In genomic region chr4:56696401-56696800, GRCm38 (mm10) we compare ENCODE assay signal across 10 mouse cellular contexts.
"Had no signal": no experiment of that assay in that cellular context is flagged by ENCODE, and none has a peak within 500 bp of the region (broad histone marks: within the 10 kb centered on the region; RNA-seq: fewer than 3 reads in every experiment).

No protein-coding gene starts in this region.

- DNase-seq: forebrain, postnatal 0 days; gastrocnemius, postnatal 14 days; gastrocnemius, postnatal 36 days; heart, adult 11 months; heart, adult 2 months; heart, postnatal 14 days; heart, postnatal 36 days; layer of hippocampus, adult 9-11 months; layer of hippocampus, postnatal 36 days; left cerebral cortex, postnatal 4 days had no signal
